Mouse (Mus musculus) intestine, embryonic 16.5 days (tissue): ENCODE data around the gene Btc. TPM values are rescaled to one million over a fixed set of nuclear protein-coding genes. Genes with fewer than 3 reads are reported as not detected.

Experiments used
- ATAC-seq: fragments of 200-750 bp; cut with Nextera tagmentation; 2 replicates; pipeline ENCODE4 v1.8.0; 2017; ENCODE audit warnings: moderate TSS enrichment, moderate library complexity
- H3K27ac ChIP-seq: fragments of 300-500 bp; sonication (generic); 2 replicates; pipeline ENCODE4 v1.5.1; 2014; ENCODE audit warnings: mild to moderate bottlenecking, low read length
- H3K27me3 ChIP-seq: fragments of 300-500 bp; sonication (generic); replicated peaks from 2 replicates; pipeline ENCODE4 v1.6.1; 2014; ENCODE audit warnings: low read length, control low read depth, mixed read lengths; ENCODE audit not compliant: control insufficient read depth, insufficient read depth
- H3K36me3 ChIP-seq: fragments of 300-500 bp; sonication (generic); 2 replicates; pipeline ENCODE4 v1.6.1; 2014; ENCODE audit warnings: low read length, control low read depth; ENCODE audit not compliant: control insufficient read depth, insufficient read depth
- H3K4me1 ChIP-seq: fragments of 300-500 bp; sonication (generic); 2 replicates; pipeline ENCODE4 v1.6.1; 2014; ENCODE audit warnings: low read length, control low read depth, mixed read lengths; ENCODE audit not compliant: control insufficient read depth, insufficient read depth
- H3K4me2 ChIP-seq: fragments of 300-500 bp; sonication (generic); 2 replicates; pipeline ENCODE4 v1.6.1; 2014; ENCODE audit warnings: low read depth, low read length, control low read depth
- H3K4me3 ChIP-seq: fragments of 300-500 bp; sonication (generic); 2 replicates; pipeline ENCODE4 v1.5.1; 2014; ENCODE audit warnings: mild to moderate bottlenecking, low read length
- H3K9ac ChIP-seq: fragments of 300-500 bp; sonication (generic); 2 replicates; pipeline ENCODE4 v1.6.1; 2014; ENCODE audit warnings: low read depth, low read length
- H3K9me3 ChIP-seq: fragments of 300-500 bp; sonication (generic); 2 replicates; pipeline ENCODE4 v1.6.1; 2016; ENCODE audit warnings: low read length, control low read depth; ENCODE audit not compliant: control insufficient read depth
- WGBS: fragments of 180-500 bp; shearing (Covaris S2); extraction: QIAGEN DNeasy Blood & Tissue Kit; methylation state at CpG from one replicate; pipeline ENCODE4 v1.1.7; 2014; 5-methylcytosine and 5-hydroxymethylcytosine counted together
- polyA plus RNA-seq: library from polyadenylated mRNA; unstranded; fragments of >200 nt; fragmentation: Nextera tagmentation; extraction: Ambion mirVana; gene quantifications from 2 replicates; pipeline ENCODE4 v1.2.1, GENCODE M21; 2015

Gene Btc
- 4.5 and 4.9 TPM in 2 replicates for polyA plus RNA-seq

GRCm38 (mm10) chr5:91402339-91403211 is at the start of gene Btc:
TSS of gene Btc (minus strand) at chr5:91402994.
- peak; percentile 94 for ATAC-seq
- peaks cover 6% of the 10 kb centered on the region; the same call in 1 of the 2 replicates for H3K4me1 ChIP-seq
- no peaks in the 10 kb centered on the region for H3K9me3 ChIP-seq
- H3K27me3 ChIP-seq = no peaks in the 10 kb centered on the region
- H3K4me2 ChIP-seq = peak within 1 kb of the TSS; percentile 86
- H3K36me3 ChIP-seq = no peaks in the 10 kb centered on the region
- H3K9ac ChIP-seq = peak within 1 kb of the TSS; percentile 82
- H3K4me3 ChIP-seq = peak within 1 kb of the TSS; percentile 62
- WGBS = 8% methylated on average over 19 of the region's 19 CpGs
- peak within 1 kb of the TSS; percentile 68 for H3K27ac ChIP-seq

DNA sequence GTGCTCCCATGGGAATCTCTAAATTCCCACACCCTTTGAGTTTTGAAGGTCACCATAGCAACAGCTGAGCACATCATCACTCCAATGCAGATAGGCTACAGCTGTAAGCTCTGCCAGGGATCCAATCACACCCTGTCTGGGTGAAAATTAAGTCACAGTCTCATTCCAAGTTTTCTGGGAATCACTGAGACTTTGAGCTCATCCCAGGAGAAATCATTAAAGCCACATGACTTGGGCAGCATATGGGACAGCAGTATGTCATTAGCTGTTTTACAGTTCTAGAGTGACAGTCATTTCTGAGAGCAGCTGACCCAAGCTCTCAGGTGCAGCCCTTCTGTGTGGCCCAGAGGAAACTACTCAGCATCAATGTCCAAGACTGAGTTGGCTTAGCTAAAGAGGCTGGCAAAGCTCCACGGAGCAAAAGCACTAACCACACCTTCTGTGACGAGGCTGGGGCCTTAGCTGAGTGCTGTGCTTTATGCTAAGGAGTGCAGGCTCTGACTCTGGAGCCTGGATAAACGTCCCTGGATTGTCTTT is 42.3 kb upstream of the Btc start:
- Histone ChIP-seq H3K9ac (no peak overlapping the region), H3K27me3 (no peaks in the 10 kb centered on the region), H3K4me2 (no peak overlapping the region), H3K36me3 (no peaks in the 10 kb centered on the region), H3K9me3 (no peaks in the 10 kb centered on the region), H3K27ac (no peak overlapping the region), H3K4me3 (no peak overlapping the region), H3K4me1 (no peaks in the 10 kb centered on the region)
- no peak for ATAC-seq
- WGBS = 26% methylated on average over 3 of the region's 3 CpGs

DNA sequence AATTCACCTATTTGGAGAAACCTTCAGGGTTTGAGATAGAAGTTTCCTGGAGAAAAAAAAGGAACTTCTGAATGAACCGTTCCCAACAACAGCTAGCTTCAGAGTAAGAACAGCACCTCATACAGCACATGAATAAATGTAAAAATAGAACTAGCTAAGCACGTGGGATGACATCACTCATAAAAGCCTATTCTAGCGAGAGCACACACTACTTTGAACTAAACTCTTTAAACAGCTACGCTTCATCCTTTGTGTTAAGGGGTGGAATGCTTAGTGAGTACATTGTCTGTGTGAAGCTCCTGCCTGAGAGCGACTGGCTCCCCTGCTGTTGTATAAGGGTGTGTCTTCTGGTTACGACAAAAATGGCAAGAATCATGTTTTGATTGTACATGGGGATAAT is 33.8 kb upstream of the Btc start:
- H3K4me3 ChIP-seq = no peak overlapping the region
- H3K9me3 ChIP-seq = no peaks in the 10 kb centered on the region
- no peak overlapping the region for H3K4me2 ChIP-seq
- ATAC-seq = no peak
- no peaks in the 10 kb centered on the region for H3K27me3 ChIP-seq
- 59% methylated on average over 6 of the region's 6 CpGs for WGBS
- H3K4me1 ChIP-seq = no peaks in the 10 kb centered on the region
- no peak overlapping the region for H3K9ac ChIP-seq
- H3K27ac ChIP-seq = no peak overlapping the region
- H3K36me3 ChIP-seq = no peaks in the 10 kb centered on the region

GRCm38 (mm10) chr5:91434723-91435658 is 32.2 kb upstream of the Btc start:
- no peak overlapping the region for H3K4me2 ChIP-seq
- H3K4me1 ChIP-seq = no peaks in the 10 kb centered on the region
- no peak overlapping the region for H3K4me3 ChIP-seq
- H3K36me3 ChIP-seq = no peaks in the 10 kb centered on the region
- ATAC-seq = no peak
- H3K27ac ChIP-seq = no peak overlapping the region
- WGBS = 62% methylated on average over 6 of the region's 6 CpGs
- H3K27me3 ChIP-seq = no peaks in the 10 kb centered on the region
- H3K9ac ChIP-seq = no peak overlapping the region
- H3K9me3 ChIP-seq = no peaks in the 10 kb centered on the region

DNA sequence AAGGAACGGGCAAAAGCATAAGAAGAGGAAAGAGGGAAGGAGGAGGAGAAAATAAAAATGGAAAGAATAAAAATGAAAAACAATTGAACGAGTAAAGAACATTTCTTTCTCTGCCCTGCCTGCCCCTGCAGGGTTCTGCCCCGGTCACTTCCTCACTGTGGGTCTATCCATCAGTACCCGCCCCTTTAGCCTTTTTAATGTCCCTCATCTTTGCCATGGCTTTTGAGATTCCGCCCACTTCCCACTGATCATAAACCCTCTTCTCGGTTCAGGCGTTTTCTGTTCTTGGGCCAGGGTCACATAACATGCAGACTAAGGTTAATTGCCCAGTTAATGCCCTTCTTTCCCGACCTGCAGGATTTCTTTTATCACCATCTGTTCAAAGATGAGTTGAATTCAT is 25.8 kb upstream of the Btc start:
- H3K4me3 ChIP-seq = no peak overlapping the region
- no peaks in the 10 kb centered on the region for H3K4me1 ChIP-seq
- H3K9ac ChIP-seq = no peak overlapping the region
- H3K27ac ChIP-seq = no peak overlapping the region
- no peak overlapping the region for H3K4me2 ChIP-seq
- no peaks in the 10 kb centered on the region for H3K27me3 ChIP-seq
- no peak for ATAC-seq
- no peaks in the 10 kb centered on the region for H3K36me3 ChIP-seq
- WGBS = 50% methylated on average over 8 of the region's 8 CpGs
- no peaks in the 10 kb centered on the region for H3K9me3 ChIP-seq

- no peak overlapping the region for H3K4me3 ChIP-seq
- H3K27ac ChIP-seq = no peak overlapping the region
- H3K9me3 ChIP-seq = no peaks in the 10 kb centered on the region
- no peaks in the 10 kb centered on the region for H3K36me3 ChIP-seq
- no peaks in the 10 kb centered on the region for H3K4me1 ChIP-seq
- no peak overlapping the region for H3K9ac ChIP-seq
- H3K27me3 ChIP-seq = no peaks in the 10 kb centered on the region
- WGBS = 87% methylated on average over 8 of the region's 8 CpGs
- no peak overlapping the region for H3K4me2 ChIP-seq
- ATAC-seq = no peak
Measured at GRCm38 (mm10) chr5:91413814-91414213, 11.0 kb upstream of the Btc start.

- H3K27ac ChIP-seq = no peak overlapping the region
- no peak overlapping the region for H3K4me2 ChIP-seq
- no peak overlapping the region for H3K9ac ChIP-seq
- ATAC-seq = no peak
- no peaks in the 10 kb centered on the region for H3K27me3 ChIP-seq
- no peaks in the 10 kb centered on the region for H3K9me3 ChIP-seq
- 76% methylated on average over 5 of the region's 5 CpGs for WGBS
- peaks cover 6% of the 10 kb centered on the region; the same call in 1 of the 2 replicates for H3K4me1 ChIP-seq
- no peaks in the 10 kb centered on the region for H3K36me3 ChIP-seq
- H3K4me3 ChIP-seq = no peak overlapping the region
Measured at GRCm38 (mm10) chr5:91404263-91404662, 1.5 kb upstream of the Btc start.

GRCm38 (mm10) chr5:91403281-91403680 is 487 bp upstream of the Btc start:
- H3K27ac ChIP-seq = no peak overlapping the region
- H3K9me3 ChIP-seq = no peaks in the 10 kb centered on the region
- no peak for ATAC-seq
- peaks cover 6% of the 10 kb centered on the region; the same call in 1 of the 2 replicates for H3K4me1 ChIP-seq
- H3K4me3 ChIP-seq = no peak overlapping the region; the same call in 1 of the 2 replicates
- WGBS = 76% methylated on average over 4 of the region's 4 CpGs
- no peak overlapping the region for H3K9ac ChIP-seq
- no peaks in the 10 kb centered on the region for H3K36me3 ChIP-seq
- no peaks in the 10 kb centered on the region for H3K27me3 ChIP-seq
- H3K4me2 ChIP-seq = peak overlapping the region; percentile 86

- WGBS = 38% methylated on average over 2 of the region's 2 CpGs
- H3K4me3 ChIP-seq = no peak overlapping the region
- no peak overlapping the region for H3K27ac ChIP-seq
- no peak overlapping the region for H3K4me2 ChIP-seq
- H3K9ac ChIP-seq = no peak overlapping the region
- H3K36me3 ChIP-seq = no peaks in the 10 kb centered on the region
- H3K4me1 ChIP-seq = peaks cover 6% of the 10 kb centered on the region; the same call in 1 of the 2 replicates
- ATAC-seq = no peak
- H3K27me3 ChIP-seq = no peaks in the 10 kb centered on the region
- H3K9me3 ChIP-seq = no peaks in the 10 kb centered on the region
Measured at GRCm38 (mm10) chr5:91400493-91401096, 2.2 kb downstream of the Btc start.
